Mouse (Mus musculus): ENCODE results near the gene Pdlim4. TPM values are rescaled to one million over a fixed set of nuclear protein-coding genes. Genes with fewer than 3 reads are reported as not detected.
"Not testable (repeated sequence)": the region's sequence is repeated elsewhere in the genome, so short reads cannot be mapped to it uniquely, and the experiment has no call there.

The Pdlim4 gene
- polyA plus RNA-seq, 1 experiment: 69.0 TPM

- TF ChIP-seq POLR2A (IDR thresholded peaks at IDR 0.05; ENCODE audit: borderline replicate concordance, low read depth, low read length) (no peak), CTCF (IDR thresholded peaks at IDR 0.05; ENCODE audit: low read depth, low read length) (no peak)
- Histone ChIP-seq H3K27ac (ENCODE audit: insufficient read depth, low read depth, low read length) (no peak overlapping the region), H3K4me1 (ENCODE audit: control insufficient read depth, insufficient read depth, low read length) (no peaks in the 10 kb centered on the region), H3K4me3 (ENCODE audit: insufficient read depth, low read length) (no peak overlapping the region)
Observed at GRCm38 (mm10) chr11:54057428-54057827, 11.4 kb downstream of the Pdlim4 start.

- H3K4me1 ChIP-seq (ENCODE audit: control insufficient read depth, insufficient read depth, low read length): no peaks in the 10 kb centered on the region
- H3K4me3 ChIP-seq (ENCODE audit: insufficient read depth, low read length): no peak overlapping the region
- TF ChIP-seq CTCF (IDR thresholded peaks at IDR 0.05; ENCODE audit: low read depth, low read length): no peak
- no peak for TF ChIP-seq POLR2A (IDR thresholded peaks at IDR 0.05; ENCODE audit: borderline replicate concordance, low read depth, low read length)
- no peak overlapping the region for H3K27ac ChIP-seq (ENCODE audit: insufficient read depth, low read depth, low read length)
Observed at GRCm38 (mm10) chr11:54056132-54056531, 12.7 kb downstream of the Pdlim4 start.

- no peaks in the 10 kb centered on the region for H3K4me1 ChIP-seq (ENCODE audit: control insufficient read depth, insufficient read depth, low read length)
- H3K4me3 ChIP-seq (ENCODE audit: insufficient read depth, low read length): no peak overlapping the region
- TF ChIP-seq CTCF (IDR thresholded peaks at IDR 0.05; ENCODE audit: low read depth, low read length) (0 out of 2 replicates have a peak, but pooled peaks have one; percentile 22), POLR2A (IDR thresholded peaks at IDR 0.05; ENCODE audit: borderline replicate concordance, low read depth, low read length) (no peak)
- no peak overlapping the region for H3K27ac ChIP-seq (ENCODE audit: insufficient read depth, low read depth, low read length)
Observed at GRCm38 (mm10) chr11:54054257-54054656, 14.6 kb downstream of the Pdlim4 start.

- TF ChIP-seq CTCF (IDR thresholded peaks at IDR 0.05; ENCODE audit: low read depth, low read length) (no peak), POLR2A (IDR thresholded peaks at IDR 0.05; ENCODE audit: borderline replicate concordance, low read depth, low read length) (no peak)
- H3K4me1 ChIP-seq (ENCODE audit: control insufficient read depth, insufficient read depth, low read length): no peaks in the 10 kb centered on the region
- no peak overlapping the region for H3K27ac ChIP-seq (ENCODE audit: insufficient read depth, low read depth, low read length)
- H3K4me3 ChIP-seq (ENCODE audit: insufficient read depth, low read length): no peak overlapping the region
Observed at GRCm38 (mm10) chr11:54053090-54053489, 15.7 kb downstream of the Pdlim4 start.

- H3K4me1 ChIP-seq (ENCODE audit: control insufficient read depth, insufficient read depth, low read length): no peaks in the 10 kb centered on the region
- TF ChIP-seq POLR2A (IDR thresholded peaks at IDR 0.05; ENCODE audit: borderline replicate concordance, low read depth, low read length) (no peak), CTCF (IDR thresholded peaks at IDR 0.05; ENCODE audit: low read depth, low read length) (no peak)
- H3K4me3 ChIP-seq (ENCODE audit: insufficient read depth, low read length): no peak overlapping the region
- no peak overlapping the region for H3K27ac ChIP-seq (ENCODE audit: insufficient read depth, low read depth, low read length)
Observed at GRCm38 (mm10) chr11:54052128-54052527, 16.7 kb downstream of the Pdlim4 start.

GRCm38 (mm10) chr11:54051161-54051560 lies 17.7 kb downstream of the Pdlim4 start:
- Histone ChIP-seq H3K27ac (ENCODE audit: insufficient read depth, low read depth, low read length) (no peak overlapping the region), H3K4me3 (ENCODE audit: insufficient read depth, low read length) (no peak overlapping the region), H3K4me1 (ENCODE audit: control insufficient read depth, insufficient read depth, low read length) (no peaks in the 10 kb centered on the region)
- TF ChIP-seq CTCF (IDR thresholded peaks at IDR 0.05; ENCODE audit: low read depth, low read length) (no peak), POLR2A (IDR thresholded peaks at IDR 0.05; ENCODE audit: borderline replicate concordance, low read depth, low read length) (no peak)

- TF ChIP-seq CTCF (IDR thresholded peaks at IDR 0.05; ENCODE audit: low read depth, low read length) (no peak), POLR2A (IDR thresholded peaks at IDR 0.05; ENCODE audit: borderline replicate concordance, low read depth, low read length) (no peak)
- Histone ChIP-seq H3K4me1 (ENCODE audit: control insufficient read depth, insufficient read depth, low read length) (no peaks in the 10 kb centered on the region), H3K27ac (ENCODE audit: insufficient read depth, low read depth, low read length) (no peak overlapping the region), H3K4me3 (ENCODE audit: insufficient read depth, low read length) (no peak overlapping the region)
Observed at GRCm38 (mm10) chr11:54050205-54050604, 18.6 kb downstream of the Pdlim4 start.

- no peak overlapping the region for H3K4me3 ChIP-seq (ENCODE audit: insufficient read depth, low read length)
- no peaks in the 10 kb centered on the region for H3K4me1 ChIP-seq (ENCODE audit: control insufficient read depth, insufficient read depth, low read length)
- no peak for TF ChIP-seq POLR2A (IDR thresholded peaks at IDR 0.05; ENCODE audit: borderline replicate concordance, low read depth, low read length)
- no peak for TF ChIP-seq CTCF (IDR thresholded peaks at IDR 0.05; ENCODE audit: low read depth, low read length)
- H3K27ac ChIP-seq (ENCODE audit: insufficient read depth, low read depth, low read length): no peak overlapping the region
Observed at GRCm38 (mm10) chr11:54040676-54041075, 28.1 kb downstream of the Pdlim4 start.

- H3K4me1 ChIP-seq (ENCODE audit: control insufficient read depth, insufficient read depth, low read length): peaks cover 15% of the 10 kb centered on the region
- H3K27ac ChIP-seq (ENCODE audit: insufficient read depth, low read depth, low read length); H3K4me3 ChIP-seq (ENCODE audit: insufficient read depth, low read length): not testable (repeated sequence)
Observed at GRCm38 (mm10) chr11:54032872-54033271, 35.9 kb downstream of the Pdlim4 start.

GRCm38 (mm10) chr11:54028997-54029396 lies 39.8 kb downstream of the Pdlim4 start:
- no peak for TF ChIP-seq POLR2A (IDR thresholded peaks at IDR 0.05; ENCODE audit: borderline replicate concordance, low read depth, low read length)
- TF ChIP-seq CTCF (IDR thresholded peaks at IDR 0.05; ENCODE audit: low read depth, low read length): no peak
- Histone ChIP-seq H3K4me3 (ENCODE audit: insufficient read depth, low read length) (peak overlapping the region; percentile 63), H3K27ac (ENCODE audit: insufficient read depth, low read depth, low read length) (peak overlapping the region; percentile 89), H3K4me1 (ENCODE audit: control insufficient read depth, insufficient read depth, low read length) (peaks cover 42% of the 10 kb centered on the region)

Data from bone marrow macrophage, adult 2 months (primary cell).